Mouse (Mus musculus) frontal cortex, postnatal 14 days (tissue): ENCODE results near the gene Trir.
A peak's percentile ranks its signal among the peaks of the same experiment; 100 is the strongest.

Experiments used
- DNase-seq, 2 experiments: peaks; one replicate each; pipeline ENCODE4 v3.0.0; 2022; ENCODE audit warnings: low spot score in 2 of 2

The Trir gene

DNA sequence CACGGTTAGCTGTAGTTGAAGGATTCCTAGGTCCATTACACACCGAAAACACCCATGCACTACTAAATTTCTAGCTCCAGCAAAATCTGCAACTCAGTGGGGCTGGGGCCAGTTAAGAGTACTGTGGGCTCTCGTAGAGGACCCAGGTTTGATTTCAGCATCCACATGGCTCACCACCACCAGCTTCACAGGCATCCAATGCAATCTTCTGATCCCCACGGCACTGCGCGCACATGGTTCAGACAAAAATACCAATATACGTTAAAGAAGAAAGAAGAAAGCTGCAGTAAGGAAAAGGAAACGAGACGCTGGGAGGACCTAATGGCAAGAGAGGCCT, 9.7 kb downstream of the Trir start:
- no peak for DNase-seq

DNA sequence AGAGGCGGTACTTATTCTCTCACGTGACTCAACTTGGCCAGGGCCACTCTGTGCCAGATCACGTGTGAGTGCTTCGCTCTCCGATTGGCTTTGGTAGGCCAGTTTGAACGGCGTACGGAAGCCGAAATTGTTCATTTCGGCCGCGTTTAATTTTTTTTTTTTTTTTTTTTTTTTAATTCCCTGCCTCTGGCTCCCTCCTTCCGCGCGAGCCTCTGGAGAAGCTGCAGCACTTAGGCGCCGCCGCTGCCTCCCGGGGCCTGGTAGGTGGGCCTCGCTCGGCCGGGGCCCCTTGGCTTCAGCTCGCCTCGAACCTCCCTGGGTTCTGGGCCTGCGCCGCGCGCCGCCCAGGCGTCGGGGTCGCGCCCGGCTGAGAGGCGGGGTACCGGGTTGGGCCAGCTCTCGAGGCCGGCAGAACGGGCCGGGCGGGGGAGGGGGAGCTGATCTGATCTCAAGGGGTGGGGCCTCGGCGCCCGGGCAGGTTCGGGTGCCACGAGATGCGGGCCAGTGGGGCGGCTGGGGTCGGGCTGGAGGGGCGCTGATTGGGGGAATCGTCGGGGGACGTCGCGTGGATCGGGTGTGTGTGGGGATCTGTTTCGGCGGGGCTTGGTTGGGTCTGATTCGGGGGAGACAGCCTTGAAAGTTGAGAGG, 10.2 kb downstream of the Trir start, which contains the start of gene Tnpo2:
Gene Tnpo2, plus strand, starts transcription at position 198 of the 648 bp plus-strand sequence.
- peak; percentile 82 to 90 for DNase-seq

GRCm38 (mm10) chr8:85037366-85037680, 10.7 kb downstream of the Trir start:
- no peak for DNase-seq

- DNase-seq: peak in 1 of 2 experiments; percentile 55
Observed at GRCm38 (mm10) chr8:85037681-85038531, 11.3 kb downstream of the Trir start.

DNA sequence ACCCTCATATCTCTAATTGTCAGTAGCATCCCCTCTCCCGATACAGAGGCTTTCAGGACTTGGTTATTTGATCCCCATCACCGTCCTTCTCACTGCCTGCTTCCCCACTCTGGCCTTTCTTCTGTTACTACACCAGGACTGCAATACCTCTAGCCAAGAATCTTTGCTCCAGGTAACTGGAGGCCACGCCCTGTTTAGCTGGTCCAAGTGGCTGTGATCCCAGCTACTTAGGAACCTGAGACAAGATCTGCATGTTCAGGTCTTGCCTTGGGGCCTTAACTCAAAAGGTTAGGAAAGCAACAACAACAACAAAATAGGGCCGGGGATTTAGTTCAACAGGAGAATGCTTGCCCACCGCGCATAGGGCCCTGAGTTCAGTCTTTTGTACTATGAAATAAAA, 17.0 kb downstream of the Trir start:
- no peak for DNase-seq

- DNase-seq: no peak
Observed at GRCm38 (mm10) chr8:85057367-85057766, 30.7 kb downstream of the Trir start.

DNA sequence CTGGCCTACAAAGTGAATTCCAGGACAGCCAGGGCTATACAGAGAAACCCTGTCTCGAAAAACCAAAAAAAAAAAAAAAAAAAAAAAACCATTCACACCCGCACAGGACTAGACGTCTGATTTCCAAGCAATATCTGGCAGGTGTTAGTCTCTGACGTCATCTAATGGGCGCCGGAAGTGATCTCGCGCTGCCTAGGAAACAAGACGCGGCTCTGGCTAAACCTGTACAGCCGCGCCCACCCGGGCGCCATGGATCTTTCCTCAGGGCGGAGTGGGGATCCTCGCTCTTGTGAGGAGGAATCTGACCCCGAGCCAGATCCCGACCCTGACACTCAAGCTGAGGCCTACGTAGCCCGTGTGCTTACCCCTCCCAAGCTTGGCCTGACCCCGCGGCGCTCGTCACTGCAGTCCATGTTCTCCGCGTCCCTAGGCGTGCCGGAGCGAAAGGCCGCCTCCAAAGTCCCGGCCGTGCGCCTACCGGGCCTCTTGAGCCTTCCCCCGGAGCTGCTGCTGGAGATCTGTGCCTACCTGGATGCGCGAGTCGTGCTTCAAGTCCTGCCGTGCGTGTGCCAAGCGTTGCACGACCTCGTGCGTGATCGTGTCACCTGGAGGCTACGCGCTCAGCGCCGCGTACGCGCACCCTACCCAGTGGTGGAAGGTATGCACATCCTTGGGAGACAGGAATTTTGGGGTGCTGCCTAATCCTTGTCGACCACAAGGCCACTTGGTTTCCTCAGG, 33.4 kb downstream of the Trir start, which contains the start of gene Fbxw9:
Gene Fbxw9, plus strand, starts transcription at position 177 of the 738 bp plus-strand sequence.
- DNase-seq: peak; percentile 86

- no peak for DNase-seq
Observed at GRCm38 (mm10) chr8:85062603-85063002, 36.0 kb downstream of the Trir start.

- no peak for DNase-seq
Observed at GRCm38 (mm10) chr8:85065213-85065612, 38.6 kb downstream of the Trir start.

DNA sequence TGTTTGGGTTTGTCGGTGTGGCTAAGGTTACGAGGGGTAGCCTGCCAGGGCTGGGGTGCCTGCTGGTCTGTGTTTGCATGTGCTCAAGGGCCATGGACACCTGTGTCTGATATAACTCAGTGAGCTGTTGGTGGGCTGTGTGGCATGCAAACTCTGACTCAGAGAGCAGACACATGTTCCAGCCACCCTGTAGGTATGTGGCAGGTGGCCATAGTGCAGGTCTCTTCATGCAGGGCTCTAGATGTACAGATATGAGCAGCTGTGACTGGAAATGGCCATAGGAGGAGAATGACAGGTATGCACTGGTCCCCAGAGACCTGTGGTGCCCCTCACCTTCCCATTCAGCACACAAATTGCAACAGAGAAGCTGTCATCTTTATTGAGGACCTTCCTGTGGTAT, 40.5 kb downstream of the Trir start:
- no peak for DNase-seq

- DNase-seq: no peak
Observed at GRCm38 (mm10) chr8:85067982-85068381, 41.4 kb downstream of the Trir start, which contains the start of gene Gm5741. Gene Gm5741, minus strand, starts transcription at chr8:85067982.

- no peak for DNase-seq
Observed at GRCm38 (mm10) chr8:85071041-85071440, 44.4 kb downstream of the Trir start.

DNA sequence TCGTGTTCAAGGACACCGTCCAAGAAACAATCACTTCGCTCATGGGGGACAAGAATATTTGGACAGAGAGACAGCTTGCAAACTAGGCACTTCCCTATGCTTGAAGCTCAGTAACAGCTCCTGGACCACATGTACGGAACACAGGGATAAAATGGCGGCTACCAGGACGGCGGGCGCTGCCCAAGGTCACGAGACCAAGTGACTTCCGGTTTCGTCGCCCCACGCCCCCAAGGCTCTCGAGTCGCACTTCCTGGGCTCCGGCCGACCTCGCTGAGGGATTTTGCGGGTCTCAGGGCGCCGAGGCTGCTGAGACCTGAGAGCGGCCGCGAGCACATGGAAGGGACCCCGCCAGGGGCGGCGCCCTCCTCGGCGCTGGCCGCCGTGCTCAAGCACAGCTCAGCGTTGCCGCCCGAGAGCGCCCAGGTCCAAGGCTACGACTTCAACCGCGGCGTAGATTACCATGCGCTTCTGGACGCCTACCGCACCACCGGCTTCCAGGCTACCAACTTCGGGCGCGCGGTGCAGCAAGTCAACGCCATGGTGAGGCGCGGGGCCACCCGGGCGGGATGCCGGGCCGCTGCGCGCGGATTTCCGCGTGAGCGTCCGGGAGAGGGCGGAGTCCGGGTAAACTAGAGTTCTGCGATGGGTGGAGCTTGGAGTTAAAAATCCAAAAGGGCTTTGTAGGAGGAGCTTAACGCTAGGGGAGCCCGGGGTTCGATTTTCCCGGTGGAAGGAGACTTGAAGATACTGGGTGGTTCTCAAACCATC, 45.1 kb downstream of the Trir start, which contains the start of gene Dhps:
Gene Dhps, plus strand, starts transcription at position 244 of the 768 bp plus-strand sequence.
- peak; percentile 87 to 91 for DNase-seq

GRCm38 (mm10) chr8:85072364-85072929, 45.8 kb downstream of the Trir start:
- no peak for DNase-seq

DNA sequence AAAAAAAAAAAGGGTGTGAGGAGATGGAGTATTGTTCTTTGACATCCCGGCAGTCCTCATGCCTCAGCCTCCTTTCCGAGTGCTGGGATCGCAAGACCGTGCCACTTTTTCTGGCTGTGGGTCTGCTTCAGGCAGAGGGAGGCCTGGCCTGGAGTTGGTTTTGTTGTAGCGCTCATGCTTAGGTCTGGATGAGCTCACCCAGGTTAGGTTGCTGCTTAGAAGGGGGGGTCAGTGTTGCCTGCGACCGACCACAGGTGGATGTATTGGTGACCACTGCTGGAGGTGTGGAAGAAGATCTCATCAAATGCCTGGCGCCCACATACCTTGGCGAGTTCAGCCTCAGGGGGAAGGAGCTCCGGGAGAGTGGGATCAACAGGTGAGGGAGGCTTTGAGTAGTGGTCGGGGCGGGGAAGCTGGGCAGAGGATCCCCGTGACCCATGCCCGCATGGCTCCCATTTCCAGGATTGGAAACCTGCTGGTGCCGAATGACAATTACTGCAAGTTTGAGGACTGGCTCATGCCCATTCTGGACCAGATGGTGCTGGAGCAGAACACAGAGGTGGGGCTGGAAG, 46.5 kb downstream of the Trir start:
- no peak for DNase-seq

GRCm38 (mm10) chr8:85074167-85074566, 47.5 kb downstream of the Trir start:
- DNase-seq: no peak

DNA sequence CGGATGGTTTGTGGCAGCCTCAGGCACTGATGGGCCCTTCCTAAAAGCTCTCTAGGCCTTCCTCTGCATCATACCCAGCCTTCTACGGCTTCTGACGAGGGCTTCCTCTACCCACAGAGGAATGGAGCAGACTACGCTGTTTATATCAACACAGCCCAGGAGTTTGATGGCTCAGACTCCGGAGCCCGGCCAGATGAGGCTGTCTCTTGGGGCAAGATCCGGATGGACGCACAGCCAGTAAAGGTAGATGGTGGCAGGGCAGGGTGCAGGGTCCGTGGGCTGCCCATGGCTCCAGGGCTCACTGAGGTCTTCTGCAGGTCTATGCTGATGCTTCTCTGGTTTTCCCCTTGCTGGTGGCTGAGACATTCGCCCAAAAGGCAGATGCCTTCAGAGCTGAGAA, 48.0 kb downstream of the Trir start:
- no peak for DNase-seq

- no peak for DNase-seq
Observed at GRCm38 (mm10) chr8:85076001-85076400, 49.4 kb downstream of the Trir start.

DNA sequence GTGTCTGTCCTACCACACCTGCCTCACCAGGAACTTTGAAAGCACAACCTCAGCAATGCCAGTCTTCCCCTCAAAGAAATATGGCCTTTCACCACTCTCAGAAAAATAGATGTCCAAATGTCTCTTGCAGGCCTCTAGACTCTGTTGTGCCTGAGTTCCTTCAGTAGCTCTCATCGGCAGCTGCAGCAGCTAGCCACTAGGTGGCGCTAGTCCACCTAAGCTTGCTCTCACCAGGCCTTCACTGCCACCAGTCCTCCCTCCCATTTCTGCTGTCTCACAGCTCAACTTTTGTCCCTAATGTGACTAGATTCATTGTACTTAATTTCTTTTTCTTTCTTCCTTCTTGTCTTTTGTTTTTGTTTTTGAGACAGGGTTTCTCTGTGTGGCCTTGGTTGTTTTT, 50.4 kb downstream of the Trir start:
- peak; percentile 68 to 74 for DNase-seq
